Mouse (Mus musculus) hindlimb bud, embryonic 11.5 days (tissue): ENCODE measurements around the gene Lrfn2.

Experiments used
- DNase-seq: peaks from one replicate; pipeline ENCODE4 v3.0.0-alpha.2; 2012; ENCODE audit warnings: low read depth, low spot score; ENCODE audit errors: extremely low spot score

The Lrfn2 gene

DNA sequence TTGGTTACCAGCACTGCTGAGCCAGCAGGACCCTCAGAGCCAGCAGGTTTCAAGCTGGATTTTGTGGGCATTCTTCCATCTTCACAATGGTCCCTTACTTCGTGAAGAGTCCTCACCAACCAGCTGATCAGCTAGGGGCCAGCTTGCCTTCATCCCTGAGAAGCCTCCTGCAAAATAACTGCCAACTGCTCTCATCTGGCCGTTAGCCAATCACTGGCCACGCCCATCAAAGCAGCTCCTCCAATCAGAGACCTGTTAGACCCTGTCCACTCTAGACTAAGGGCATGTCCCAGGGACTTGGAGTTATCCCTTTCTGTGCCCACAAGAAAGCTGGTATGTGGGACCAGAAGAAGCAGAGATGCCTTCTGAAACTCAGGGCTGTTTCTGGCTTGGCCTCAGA lies 181.2 kb downstream of the Lrfn2 start:
- DNase-seq: no peak

DNA sequence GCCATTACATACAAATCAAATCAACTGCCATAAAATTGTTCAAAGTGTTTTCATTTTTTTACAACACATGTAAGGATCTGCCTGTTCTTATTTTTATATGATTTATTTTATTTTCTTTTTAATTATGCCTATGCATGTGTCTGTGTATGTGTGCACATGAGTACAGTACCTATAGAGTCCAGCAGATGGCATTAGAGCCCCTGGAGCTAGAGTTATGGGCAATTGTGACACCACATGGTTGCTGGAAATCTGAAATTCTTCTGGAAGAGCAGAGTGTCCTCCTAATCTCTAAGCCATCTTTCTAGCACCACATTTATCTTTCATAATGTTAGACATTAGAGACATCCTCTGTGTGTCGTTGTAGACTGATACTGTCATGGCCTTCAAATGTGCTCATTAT lies 192.0 kb downstream of the Lrfn2 start:
- no peak for DNase-seq

DNA sequence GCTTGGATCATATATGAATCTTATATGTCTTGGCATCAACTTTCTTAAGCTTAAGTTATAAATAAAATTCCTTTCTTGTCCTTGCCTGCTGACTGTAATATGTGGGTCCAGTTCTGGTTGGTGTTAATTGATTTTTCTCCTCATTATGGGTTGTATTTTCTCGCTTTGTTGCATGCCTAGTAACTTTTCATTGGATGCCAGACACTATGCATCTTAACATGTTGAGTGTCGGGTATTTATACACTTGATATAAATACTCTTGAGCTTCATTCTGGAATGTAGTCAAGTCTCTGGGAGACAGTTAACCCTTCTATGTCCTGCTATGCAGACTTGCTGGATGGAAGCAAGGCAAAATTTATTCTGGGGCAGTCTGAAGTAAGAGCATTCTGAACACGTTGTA lies 192.5 kb downstream of the Lrfn2 start:
- no peak for DNase-seq
